Mouse (Mus musculus) megakaryocyte, adult 5-6 weeks (primary cell): ENCODE results near the gene Hnrnpab. TPM values are rescaled to one million over a fixed set of nuclear protein-coding genes. Genes with fewer than 3 reads are reported as not detected.
A peak's percentile ranks its signal among the peaks of the same experiment; 100 is the strongest.
"Not testable (repeated sequence)": the region's sequence is repeated elsewhere in the genome, so short reads cannot be mapped to it uniquely, and the experiment has no call there.

Experiments
- ATAC-seq: 2 replicates; pipeline ENCODE4 v1.8.0; 2016; ENCODE audit warnings: mild to moderate bottlenecking, inconsistent platforms; ENCODE audit not compliant: poor library complexity, severe bottlenecking
- total RNA-seq, 2 experiments: library from RNA; stranded (forward) in 1 of 2; stranded (reverse) in 1 of 2; fragments of 153-499, 151-499 nt in 1 of 2; fragments of 221-1000, 200-1000 nt in 1 of 2; gene quantifications; 2 replicates each; pipeline versions ENCODE4 v1.2.3 to v1.2.4; 2015 to 2017

The Hnrnpab gene
- total RNA-seq, 2 experiments from 2014 or later, result 319 to 571 TPM

GRCm38 (mm10) chr11:51635525-51636322, 29.1 kb upstream of the Hnrnpab start, which contains the start of gene Rmnd5b:
Gene Rmnd5b (minus strand): TSS chr11:51635896.
- ATAC-seq, result peak; percentile 73

- no peak for ATAC-seq
Measured at GRCm38 (mm10) chr11:51635127-51635524, 28.5 kb upstream of the Hnrnpab start.

- no peak for ATAC-seq
Measured at GRCm38 (mm10) chr11:51633721-51634120, 27.1 kb upstream of the Hnrnpab start.

GRCm38 (mm10) chr11:51633200-51633599, 26.6 kb upstream of the Hnrnpab start:
- ATAC-seq, result not testable (repeated sequence)

GRCm38 (mm10) chr11:51632130-51632753, 25.6 kb upstream of the Hnrnpab start:
- ATAC-seq, result no peak

- ATAC-seq, result no peak
Measured at GRCm38 (mm10) chr11:51629651-51630314, 23.1 kb upstream of the Hnrnpab start.

- no peak for ATAC-seq
Measured at GRCm38 (mm10) chr11:51627907-51628306, 21.3 kb upstream of the Hnrnpab start.

- ATAC-seq, result no peak
Measured at GRCm38 (mm10) chr11:51627425-51627824, 20.8 kb upstream of the Hnrnpab start.

- no peak for ATAC-seq
Measured at GRCm38 (mm10) chr11:51625187-51625820, 18.7 kb upstream of the Hnrnpab start.

GRCm38 (mm10) chr11:51622971-51623491, 16.4 kb upstream of the Hnrnpab start:
- no peak for ATAC-seq

- ATAC-seq, result no peak
Measured at GRCm38 (mm10) chr11:51621776-51622175, 15.1 kb upstream of the Hnrnpab start.

- no peak for ATAC-seq
Measured at GRCm38 (mm10) chr11:51620084-51620483, 13.4 kb upstream of the Hnrnpab start.

GRCm38 (mm10) chr11:51619409-51620060, 12.9 kb upstream of the Hnrnpab start, which contains the start of gene Nhp2:
Gene Nhp2 (plus strand): TSS chr11:51619735.
- peak; percentile 76 for ATAC-seq

- ATAC-seq, result no peak
Measured at GRCm38 (mm10) chr11:51618894-51619408, 12.3 kb upstream of the Hnrnpab start.

- peak; percentile 55 for ATAC-seq
Measured at GRCm38 (mm10) chr11:51617693-51618092, 11.0 kb upstream of the Hnrnpab start.

GRCm38 (mm10) chr11:51616113-51616512, 9.5 kb upstream of the Hnrnpab start:
- not testable (repeated sequence) for ATAC-seq

- peak; percentile 80 for ATAC-seq
Measured at GRCm38 (mm10) chr11:51615601-51616000, 9.0 kb upstream of the Hnrnpab start.

- no peak for ATAC-seq
Measured at GRCm38 (mm10) chr11:51615129-51615528, 8.5 kb upstream of the Hnrnpab start.

- no peak for ATAC-seq
Measured at GRCm38 (mm10) chr11:51614256-51614655, 7.6 kb upstream of the Hnrnpab start.

GRCm38 (mm10) chr11:51609940-51610339, 3.3 kb upstream of the Hnrnpab start:
- not testable (repeated sequence) for ATAC-seq
